Mouse (Mus musculus) liver, embryonic 13.5 days (tissue): ENCODE measurements around the gene Il12b. TPM values are rescaled to one million over a fixed set of nuclear protein-coding genes. Genes with fewer than 3 reads are reported as not detected.

Experiments
- ATAC-seq: fragments of 200-750 bp; cut with Nextera tagmentation; 2 replicates; pipeline ENCODE4 v1.8.0; 2017; ENCODE audit warnings: low read depth, mild to moderate bottlenecking, moderate number of reproducible peaks, moderate library complexity
- DNase-seq: peaks from one replicate; pipeline ENCODE4 v3.0.0; 2022
- H3K27ac ChIP-seq: fragments of 300-500 bp; sonication (generic); 2 replicates; pipeline ENCODE4 v1.5.1; 2015; ENCODE audit warnings: moderate library complexity, mild to moderate bottlenecking, inconsistent platforms
- H3K27me3 ChIP-seq: fragments of 300-500 bp; sonication (generic); 2 replicates; pipeline ENCODE4 v1.6.1; 2015; ENCODE audit warnings: mild to moderate bottlenecking, inconsistent platforms
- H3K36me3 ChIP-seq: fragments of 300-500 bp; sonication (generic); 2 replicates; pipeline ENCODE4 v1.6.1; 2015; ENCODE audit warnings: mild to moderate bottlenecking, inconsistent platforms
- H3K4me1 ChIP-seq: fragments of 300-500 bp; sonication (generic); replicated peaks from 2 replicates; pipeline ENCODE4 v1.6.1; 2015; ENCODE audit warnings: inconsistent platforms
- H3K4me2 ChIP-seq: fragments of 300-500 bp; sonication (generic); 2 replicates; pipeline ENCODE4 v1.6.1; 2015; ENCODE audit warnings: inconsistent platforms, mild to moderate bottlenecking, moderate library complexity
- H3K4me3 ChIP-seq: fragments of 300-500 bp; sonication (generic); replicated peaks from 2 replicates; pipeline ENCODE4 v1.5.1; 2015; ENCODE audit warnings: mild to moderate bottlenecking, inconsistent platforms
- H3K9ac ChIP-seq: fragments of 300-500 bp; sonication (generic); 2 replicates; pipeline ENCODE4 v1.6.1; 2015; ENCODE audit warnings: mild to moderate bottlenecking, inconsistent platforms
- H3K9me3 ChIP-seq: fragments of 300-500 bp; sonication (generic); replicated peaks from 2 replicates; pipeline ENCODE4 v1.6.1; 2016; ENCODE audit warnings: inconsistent platforms
- WGBS: fragments of 180-500 bp; shearing (Covaris S2); methylation state at CpG from one replicate; pipeline ENCODE4 v1.1.7; 2015; ENCODE audit not compliant: insufficient replicate concordance; 5-methylcytosine and 5-hydroxymethylcytosine counted together
- polyA plus RNA-seq: library from polyadenylated mRNA; unstranded; fragments of >200 nt; fragmentation: Nextera tagmentation; extraction: Ambion mirVana; gene quantifications from 2 replicates; pipeline ENCODE4 v1.2.1, GENCODE M21; 2015

Gene Il12b
- polyA plus RNA-seq, 1 experiment from 2014 or later = not detected

- H3K4me1 ChIP-seq = no peaks in the 10 kb centered on the region
- H3K9ac ChIP-seq = no peak overlapping the region
- no peak overlapping the region for H3K4me3 ChIP-seq
- 0 out of 2 replicates have a peak, but pooled peaks cover 13% of the 10 kb centered on the region for H3K27me3 ChIP-seq
- WGBS = 74% methylated on average over 8 of the region's 8 CpGs
- no peaks in the 10 kb centered on the region for H3K9me3 ChIP-seq
- ATAC-seq (no peak), DNase-seq (no peak)
- H3K27ac ChIP-seq = no peak overlapping the region
- H3K36me3 ChIP-seq = no peaks in the 10 kb centered on the region
- no peak overlapping the region for H3K4me2 ChIP-seq
Measured at GRCm38 (mm10) chr11:44412276-44412675, 12.4 kb downstream of the Il12b start.

GRCm38 (mm10) chr11:44413371-44413770 is 13.5 kb downstream of the Il12b start:
- WGBS = 67% methylated on average over 3 of the region's 3 CpGs
- H3K4me3 ChIP-seq = no peak overlapping the region
- no peaks in the 10 kb centered on the region for H3K9me3 ChIP-seq
- H3K27ac ChIP-seq = no peak overlapping the region
- ATAC-seq = no peak
- no peak overlapping the region for H3K9ac ChIP-seq
- H3K36me3 ChIP-seq = no peaks in the 10 kb centered on the region
- no peaks in the 10 kb centered on the region for H3K4me1 ChIP-seq
- DNase-seq = no peak
- no peak overlapping the region for H3K4me2 ChIP-seq
- 0 out of 2 replicates have a peak, but pooled peaks cover 16% of the 10 kb centered on the region for H3K27me3 ChIP-seq

GRCm38 (mm10) chr11:44414605-44415004 is 14.7 kb downstream of the Il12b start:
- Histone ChIP-seq H3K27ac (no peak overlapping the region), H3K9me3 (no peaks in the 10 kb centered on the region), H3K9ac (no peak overlapping the region), H3K36me3 (no peaks in the 10 kb centered on the region), H3K4me3 (no peak overlapping the region), H3K4me1 (no peaks in the 10 kb centered on the region), H3K27me3 (0 out of 2 replicates have a peak, but pooled peaks cover 16% of the 10 kb centered on the region), H3K4me2 (no peak overlapping the region)
- ATAC-seq = no peak
- no peak for DNase-seq
- WGBS = 70% methylated on average over 3 of the region's 3 CpGs

- no peak overlapping the region for H3K4me3 ChIP-seq
- H3K4me2 ChIP-seq = no peak overlapping the region
- 0 out of 2 replicates have a peak, but pooled peaks cover 9% of the 10 kb centered on the region for H3K27me3 ChIP-seq
- DNase-seq (no peak), ATAC-seq (no peak)
- H3K9ac ChIP-seq = no peak overlapping the region
- WGBS = 25% methylated on average over 1 of the region's 1 CpGs
- no peaks in the 10 kb centered on the region for H3K36me3 ChIP-seq
- H3K4me1 ChIP-seq = no peaks in the 10 kb centered on the region
- H3K9me3 ChIP-seq = no peaks in the 10 kb centered on the region
- no peak overlapping the region for H3K27ac ChIP-seq
Measured at GRCm38 (mm10) chr11:44417403-44417802, 17.5 kb downstream of the Il12b start.

GRCm38 (mm10) chr11:44422337-44423111 is 22.7 kb downstream of the Il12b start:
- no peak overlapping the region for H3K27ac ChIP-seq
- peaks cover 4% of the 10 kb centered on the region; the same call in 1 of the 2 replicates for H3K27me3 ChIP-seq
- no peaks in the 10 kb centered on the region for H3K36me3 ChIP-seq
- DNase-seq (no peak), ATAC-seq (no peak)
- 42% methylated on average over 10 of the region's 10 CpGs for WGBS
- no peak overlapping the region for H3K9ac ChIP-seq
- no peak overlapping the region for H3K4me2 ChIP-seq
- H3K4me1 ChIP-seq = no peaks in the 10 kb centered on the region
- no peaks in the 10 kb centered on the region for H3K9me3 ChIP-seq
- no peak overlapping the region for H3K4me3 ChIP-seq

- no peak for DNase-seq
- Histone ChIP-seq H3K27me3 (peaks cover 4% of the 10 kb centered on the region; the same call in 1 of the 2 replicates), H3K4me3 (no peak overlapping the region), H3K36me3 (no peaks in the 10 kb centered on the region), H3K4me2 (no peak overlapping the region), H3K9ac (no peak overlapping the region), H3K27ac (no peak overlapping the region), H3K9me3 (no peaks in the 10 kb centered on the region), H3K4me1 (no peaks in the 10 kb centered on the region)
- ATAC-seq = no peak
- 35% methylated on average over 6 of the region's 6 CpGs for WGBS
Measured at GRCm38 (mm10) chr11:44423261-44423660, 23.4 kb downstream of the Il12b start.

GRCm38 (mm10) chr11:44423955-44424354 is 24.1 kb downstream of the Il12b start:
- peaks cover 4% of the 10 kb centered on the region; the same call in 1 of the 2 replicates for H3K27me3 ChIP-seq
- H3K4me2 ChIP-seq = no peak overlapping the region
- no peaks in the 10 kb centered on the region for H3K4me1 ChIP-seq
- DNase-seq (no peak), ATAC-seq (no peak)
- H3K9ac ChIP-seq = no peak overlapping the region
- H3K4me3 ChIP-seq = no peak overlapping the region
- H3K36me3 ChIP-seq = no peaks in the 10 kb centered on the region
- H3K9me3 ChIP-seq = no peaks in the 10 kb centered on the region
- no peak overlapping the region for H3K27ac ChIP-seq
- WGBS = 51% methylated on average over 5 of the region's 5 CpGs

GRCm38 (mm10) chr11:44425006-44425405 is 25.1 kb downstream of the Il12b start:
- no peak for DNase-seq
- Histone ChIP-seq H3K4me3 (no peak overlapping the region), H3K9me3 (no peaks in the 10 kb centered on the region), H3K27me3 (peaks cover 4% of the 10 kb centered on the region; the same call in 1 of the 2 replicates), H3K36me3 (no peaks in the 10 kb centered on the region), H3K4me2 (no peak overlapping the region), H3K27ac (no peak overlapping the region), H3K4me1 (no peaks in the 10 kb centered on the region), H3K9ac (no peak overlapping the region)
- WGBS = 69% methylated on average over 8 of the region's 8 CpGs
- ATAC-seq = no peak

- H3K4me2 ChIP-seq = no peak overlapping the region
- H3K4me3 ChIP-seq = no peak overlapping the region
- H3K27me3 ChIP-seq = peaks cover 4% of the 10 kb centered on the region; the same call in 1 of the 2 replicates
- no peak overlapping the region for H3K9ac ChIP-seq
- DNase-seq = no peak
- H3K36me3 ChIP-seq = no peaks in the 10 kb centered on the region
- 65% methylated on average over 6 of the region's 6 CpGs for WGBS
- no peaks in the 10 kb centered on the region for H3K9me3 ChIP-seq
- no peaks in the 10 kb centered on the region for H3K4me1 ChIP-seq
- H3K27ac ChIP-seq = no peak overlapping the region
- ATAC-seq = no peak
Measured at GRCm38 (mm10) chr11:44425626-44426025, 25.8 kb downstream of the Il12b start.

GRCm38 (mm10) chr11:44427951-44428350 is 28.1 kb downstream of the Il12b start:
- H3K27me3 ChIP-seq = peaks cover 4% of the 10 kb centered on the region; the same call in 1 of the 2 replicates
- WGBS = 54% methylated on average over 2 of the region's 2 CpGs
- H3K27ac ChIP-seq = no peak overlapping the region
- H3K4me2 ChIP-seq = no peak overlapping the region
- DNase-seq = no peak
- no peak overlapping the region for H3K9ac ChIP-seq
- no peaks in the 10 kb centered on the region for H3K9me3 ChIP-seq
- H3K4me1 ChIP-seq = no peaks in the 10 kb centered on the region
- H3K4me3 ChIP-seq = no peak overlapping the region
- no peaks in the 10 kb centered on the region for H3K36me3 ChIP-seq
- no peak for ATAC-seq

- Histone ChIP-seq H3K27ac (no peak overlapping the region), H3K4me3 (no peak overlapping the region), H3K36me3 (no peaks in the 10 kb centered on the region), H3K4me1 (no peaks in the 10 kb centered on the region), H3K9ac (no peak overlapping the region), H3K9me3 (no peaks in the 10 kb centered on the region), H3K4me2 (no peak overlapping the region), H3K27me3 (no peaks in the 10 kb centered on the region)
- DNase-seq = no peak
- ATAC-seq = no peak
- WGBS = 66% methylated on average over 3 of the region's 3 CpGs
Measured at GRCm38 (mm10) chr11:44430036-44430435, 30.2 kb downstream of the Il12b start.

- Histone ChIP-seq H3K27me3 (no peaks in the 10 kb centered on the region), H3K36me3 (no peaks in the 10 kb centered on the region), H3K9ac (no peak overlapping the region), H3K4me3 (no peak overlapping the region), H3K4me2 (no peak overlapping the region), H3K9me3 (no peaks in the 10 kb centered on the region), H3K27ac (no peak overlapping the region), H3K4me1 (no peaks in the 10 kb centered on the region)
- DNase-seq = no peak
- 78% methylated on average over 6 of the region's 6 CpGs for WGBS
- ATAC-seq = no peak
Measured at GRCm38 (mm10) chr11:44437786-44438185, 37.9 kb downstream of the Il12b start.
